Mouse (Mus musculus) lung, adult 2 months (tissue): ENCODE measurements around the gene Nln.

ENCODE experiments used
- CTCF ChIP-seq: fragments of 200-500 bp; IDR thresholded peaks from 2 replicates; pipeline ENCODE4 v1.5.1; 2011; ENCODE audit warnings: mild to moderate bottlenecking, low read length, control low read depth; ENCODE audit not compliant: insufficient read depth
- POLR2A ChIP-seq: fragments of 200-500 bp; IDR thresholded peaks from 2 replicates; pipeline ENCODE4 v1.6.1; 2011; ENCODE audit warnings: low read depth, mild to moderate bottlenecking, control low read depth, low read length, borderline replicate concordance; ENCODE audit errors: extremely low read depth

DNA sequence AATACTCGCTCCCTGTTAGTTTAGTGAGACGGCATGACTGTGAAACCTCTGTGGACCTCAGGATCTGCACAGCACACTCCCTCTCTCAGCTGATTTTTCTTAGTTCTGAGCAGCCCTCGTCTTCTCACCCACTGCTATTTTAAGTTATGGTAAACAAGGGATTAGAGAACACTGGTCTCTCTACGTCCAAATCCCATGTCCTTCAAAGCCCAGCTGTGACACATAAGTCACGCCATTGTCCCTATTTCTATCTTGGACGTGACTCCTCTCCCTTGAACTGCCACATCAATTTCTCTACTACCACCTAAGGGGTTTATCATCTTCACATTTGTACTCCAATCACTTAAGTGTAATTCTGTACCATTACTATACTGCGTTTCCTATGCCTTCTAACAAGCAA lies 13.5 kb downstream of the Nln start:
- TF ChIP-seq POLR2A = no peak
- TF ChIP-seq CTCF = no peak
